Mouse (Mus musculus): ENCODE measurements around the gene Samd13.

DNA sequence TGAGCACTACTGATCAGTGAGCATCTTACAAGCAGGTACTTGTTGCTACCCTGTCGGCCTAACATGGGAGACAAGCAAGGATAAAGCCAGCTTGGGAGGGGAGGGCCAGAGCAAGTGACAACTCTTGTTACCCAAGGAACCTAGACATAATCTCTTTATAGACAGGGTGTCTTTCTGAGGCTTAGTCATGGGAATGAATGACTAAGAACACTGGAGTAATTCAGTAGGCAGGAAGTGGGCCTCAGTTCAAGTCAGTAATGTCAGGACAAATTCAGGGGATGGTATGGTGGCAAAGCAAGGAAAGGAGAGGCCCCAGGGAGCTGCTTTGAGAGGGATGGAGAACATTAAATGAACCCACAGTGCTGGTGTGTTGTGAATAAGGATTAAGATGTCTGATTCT is 23.7 kb upstream of the Samd13 start:
- no peak for TF ChIP-seq GATA1 (IDR thresholded peaks at IDR 0.05; ENCODE audit: borderline replicate concordance, low read length)
- TF ChIP-seq FLI1 (IDR thresholded peaks at IDR 0.05; ENCODE audit: low read length): no peak

Data from megakaryocyte, embryonic 14.5 days (primary cell).